Mouse (Mus musculus): Measurements from ENCODE around the gene Rfx5. TPM values are rescaled to one million over a fixed set of nuclear protein-coding genes. Genes with fewer than 3 reads are reported as not detected.

Rfx5 gene
- polyA plus RNA-seq, 1 experiment from 2014 or later: 5.7 TPM

DNA sequence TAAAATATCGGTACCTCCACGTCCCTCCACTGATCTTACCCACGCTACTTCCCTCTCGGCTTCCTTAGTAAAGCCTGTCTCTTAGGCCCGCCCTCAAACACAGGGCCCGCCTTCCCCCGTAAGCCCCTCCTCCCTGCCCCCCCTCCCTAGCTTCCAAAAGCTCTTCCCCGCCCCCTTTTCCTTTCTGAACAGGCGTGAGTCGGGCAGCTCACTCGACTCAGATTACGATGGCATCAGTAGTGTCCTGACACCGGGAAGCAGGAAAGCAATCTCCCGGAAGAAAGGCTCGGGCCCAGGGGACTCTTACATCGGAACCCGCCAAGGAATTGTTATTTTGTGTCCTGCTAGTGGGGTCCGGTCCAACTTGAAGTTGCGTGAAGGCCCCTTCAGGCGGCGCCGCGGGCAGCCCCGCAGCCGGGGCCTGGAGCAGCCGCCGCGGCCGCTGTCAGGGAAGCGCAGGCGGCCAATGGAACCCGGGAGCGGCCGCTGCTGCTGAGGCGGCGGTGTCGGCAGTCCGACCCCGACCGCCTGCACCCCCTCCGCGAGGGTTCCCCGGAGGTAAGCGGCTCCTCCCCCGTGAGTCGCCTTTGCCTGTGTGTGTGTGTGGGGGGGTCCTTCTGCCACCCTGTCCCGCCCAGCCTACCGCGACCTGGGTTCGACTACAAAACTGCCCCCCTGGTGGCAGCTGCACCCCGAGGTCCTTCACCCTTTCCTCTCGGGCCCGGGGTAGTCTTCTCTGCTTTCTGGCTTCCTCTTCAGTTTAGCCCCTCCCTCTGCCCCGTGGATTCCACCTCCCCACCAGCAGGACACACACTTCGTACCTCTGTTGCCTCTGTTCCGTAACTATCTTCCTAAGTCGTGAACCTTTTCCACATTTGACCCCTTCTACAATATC lies 20.9 kb downstream of the Rfx5 start, which contains the start of gene Pi4kb:
Pi4kb (plus strand) TSS at position 204 of the 895 bp plus-strand sequence.
- 0% methylated on average over 57 of the region's 57 CpGs for WGBS
- no peaks in the 10 kb centered on the region for H3K27me3 ChIP-seq (ENCODE audit: insufficient read depth, poor library complexity, severe bottlenecking)

GRCm38 (mm10) chr3:94984312-94984711 lies 30.4 kb downstream of the Rfx5 start:
- H3K9me3 ChIP-seq: no peaks in the 10 kb centered on the region
- no peaks in the 10 kb centered on the region for H3K27me3 ChIP-seq (ENCODE audit: insufficient read depth, poor library complexity, severe bottlenecking)
- H3K36me3 ChIP-seq: peaks cover 69% of the 10 kb centered on the region
- WGBS: 92% methylated on average over 11 of the region's 11 CpGs
- peaks cover 4% of the 10 kb centered on the region; the same call in 1 of the 2 replicates for H3K4me1 ChIP-seq (replicated peaks)
- no peak overlapping the region for H3K4me3 ChIP-seq
- DNase-seq (ENCODE audit: low spot score): no peak
- H3K27ac ChIP-seq: no peak overlapping the region

More for the DNA sequence above, 20.9 kb downstream of the Rfx5 start, which contains the start of gene Pi4kb:
- Histone ChIP-seq H3K4me1 (replicated peaks) (peaks cover 19% of the 10 kb centered on the region), H3K9me3 (no peaks in the 10 kb centered on the region), H3K4me3 (peak within 1 kb of the TSS; percentile 67), H3K36me3 (peaks cover 16% of the 10 kb centered on the region), H3K27ac (peak within 1 kb of the TSS; percentile 94)
- peak; percentile 93 for DNase-seq (ENCODE audit: low spot score)

GRCm38 (mm10) chr3:94985513-94985912 lies 31.6 kb downstream of the Rfx5 start:
- no peaks in the 10 kb centered on the region for H3K27me3 ChIP-seq (ENCODE audit: insufficient read depth, poor library complexity, severe bottlenecking)
- H3K9me3 ChIP-seq: no peaks in the 10 kb centered on the region
- peaks cover 72% of the 10 kb centered on the region for H3K36me3 ChIP-seq
- WGBS: 97% methylated on average over 2 of the region's 2 CpGs
- no peak overlapping the region for H3K4me3 ChIP-seq
- H3K4me1 ChIP-seq (replicated peaks): peaks cover 5% of the 10 kb centered on the region; the same call in 1 of the 2 replicates
- no peak overlapping the region for H3K27ac ChIP-seq
- DNase-seq (ENCODE audit: low spot score): no peak

DNA sequence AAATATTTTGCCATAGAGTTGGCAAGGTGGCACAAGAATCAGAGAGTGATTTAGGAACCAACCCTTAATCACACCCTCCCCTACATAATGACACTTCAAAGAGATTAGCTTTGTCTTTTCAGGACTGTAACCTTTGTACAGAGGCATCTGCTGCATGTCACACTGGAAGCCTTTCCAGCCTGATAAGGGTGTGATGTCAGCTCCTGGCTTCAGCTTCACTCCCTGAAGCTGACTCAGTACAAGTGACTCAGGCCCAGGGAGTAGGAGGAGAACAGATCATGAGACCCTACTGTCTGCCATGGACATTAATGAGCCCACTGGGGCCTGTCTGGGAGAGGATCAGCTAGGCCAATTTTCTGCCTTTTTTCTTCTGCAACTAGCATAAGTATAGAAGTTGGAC lies 33.7 kb downstream of the Rfx5 start:
- Histone ChIP-seq H3K27me3 (ENCODE audit: insufficient read depth, poor library complexity, severe bottlenecking) (no peaks in the 10 kb centered on the region), H3K36me3 (peaks cover 70% of the 10 kb centered on the region)
- DNase-seq (ENCODE audit: low spot score): no peak

DNA sequence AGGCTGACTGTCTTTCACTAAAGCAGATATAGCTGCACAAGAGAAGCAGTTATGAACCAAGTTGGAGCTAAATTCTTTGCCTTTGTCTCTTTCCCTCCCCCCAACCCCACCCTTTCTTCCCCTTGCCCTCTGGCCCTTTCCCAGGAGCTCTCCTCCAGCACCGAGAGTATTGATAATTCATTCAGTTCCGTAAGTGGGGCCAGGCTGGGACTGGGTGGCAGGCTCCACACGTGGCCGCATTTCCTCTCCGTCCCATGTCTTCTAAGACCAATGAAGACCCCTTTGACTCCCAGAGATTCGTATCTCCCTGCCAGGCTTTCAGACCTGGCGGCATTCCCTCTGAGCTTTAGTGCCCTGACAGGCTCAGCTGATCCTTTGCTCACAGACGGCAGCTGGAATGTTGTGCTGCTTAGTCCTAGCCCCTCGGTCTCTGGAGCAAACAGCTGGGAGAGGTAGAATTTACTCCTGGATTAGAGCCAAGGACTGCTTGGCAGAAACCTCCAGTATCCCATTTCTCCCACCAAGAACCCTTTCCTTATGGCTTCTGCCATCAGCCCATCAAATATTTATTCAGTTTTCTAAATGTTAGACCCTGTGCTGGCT lies 35.4 kb downstream of the Rfx5 start:
- no peaks in the 10 kb centered on the region for H3K9me3 ChIP-seq
- peaks cover 5% of the 10 kb centered on the region; the same call in 1 of the 2 replicates for H3K4me1 ChIP-seq (replicated peaks)
- H3K4me3 ChIP-seq: no peak overlapping the region
- no peaks in the 10 kb centered on the region for H3K27me3 ChIP-seq (ENCODE audit: insufficient read depth, poor library complexity, severe bottlenecking)
- no peak overlapping the region for H3K27ac ChIP-seq
- WGBS: 60% methylated on average over 9 of the region's 9 CpGs
- no peak for DNase-seq (ENCODE audit: low spot score)
- H3K36me3 ChIP-seq: peaks cover 77% of the 10 kb centered on the region

More for the DNA sequence above, 33.7 kb downstream of the Rfx5 start:
- Histone ChIP-seq H3K4me1 (replicated peaks) (peaks cover 5% of the 10 kb centered on the region; the same call in 1 of the 2 replicates), H3K27ac (no peak overlapping the region), H3K4me3 (no peak overlapping the region), H3K9me3 (no peaks in the 10 kb centered on the region)

GRCm38 (mm10) chr3:94996946-94997345 lies 43.1 kb downstream of the Rfx5 start:
- Histone ChIP-seq H3K27me3 (ENCODE audit: insufficient read depth, poor library complexity, severe bottlenecking) (no peaks in the 10 kb centered on the region), H3K4me3 (no peak overlapping the region), H3K27ac (no peak overlapping the region), H3K36me3 (peaks cover 100% of the 10 kb centered on the region), H3K9me3 (no peaks in the 10 kb centered on the region), H3K4me1 (replicated peaks) (no peaks in the 10 kb centered on the region)
- 37% methylated on average over 2 of the region's 2 CpGs for WGBS
- peak; percentile 70 for DNase-seq (ENCODE audit: low spot score)

DNA sequence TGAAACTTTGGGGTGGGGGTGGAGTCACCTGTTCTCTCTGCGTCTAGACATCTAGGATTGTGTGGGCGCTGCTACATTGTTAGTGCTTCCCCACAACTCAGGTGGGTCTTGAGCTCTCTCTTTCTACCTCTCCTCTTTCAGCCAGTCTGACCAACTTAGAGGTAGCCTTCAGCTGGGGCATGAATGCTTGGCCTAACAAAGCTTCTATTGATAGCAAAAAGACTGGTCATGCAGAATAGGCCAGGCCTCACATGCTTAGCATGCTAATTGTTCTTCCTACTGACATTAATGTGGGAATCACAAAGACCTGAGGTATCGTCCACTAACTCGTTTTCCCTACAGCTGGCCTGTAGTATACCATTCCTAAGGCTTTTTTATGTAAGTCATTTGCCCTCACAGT lies 48.7 kb downstream of the Rfx5 start:
- peaks cover 99% of the 10 kb centered on the region for H3K36me3 ChIP-seq
- H3K4me1 ChIP-seq (replicated peaks): peaks cover 17% of the 10 kb centered on the region
- 79% methylated on average over 4 of the region's 4 CpGs for WGBS
- peak overlapping the region; percentile 53; the same call in 1 of the 2 replicates for H3K27ac ChIP-seq
- H3K27me3 ChIP-seq (ENCODE audit: insufficient read depth, poor library complexity, severe bottlenecking): no peaks in the 10 kb centered on the region
- DNase-seq (ENCODE audit: low spot score): no peak
- H3K4me3 ChIP-seq: no peak overlapping the region
- no peaks in the 10 kb centered on the region for H3K9me3 ChIP-seq

- no peak for DNase-seq (ENCODE audit: low spot score)
- H3K36me3 ChIP-seq: peaks cover 99% of the 10 kb centered on the region
Observed at GRCm38 (mm10) chr3:95003273-95003672, 49.4 kb downstream of the Rfx5 start.

GRCm38 (mm10) chr3:95005651-95006050 lies 51.8 kb downstream of the Rfx5 start:
- DNase-seq (ENCODE audit: low spot score): no peak
- peaks cover 33% of the 10 kb centered on the region for H3K4me1 ChIP-seq (replicated peaks)
- no peak overlapping the region for H3K4me3 ChIP-seq
- H3K9me3 ChIP-seq: no peaks in the 10 kb centered on the region
- H3K36me3 ChIP-seq: peaks cover 99% of the 10 kb centered on the region
- no peak overlapping the region for H3K27ac ChIP-seq
- no peaks in the 10 kb centered on the region for H3K27me3 ChIP-seq (ENCODE audit: insufficient read depth, poor library complexity, severe bottlenecking)
- WGBS: 90% methylated on average over 3 of the region's 3 CpGs

More at GRCm38 (mm10) chr3:95003273-95003672, 49.4 kb downstream of the Rfx5 start:
- no peaks in the 10 kb centered on the region for H3K9me3 ChIP-seq
- peak overlapping the region; percentile 53; the same call in 1 of the 2 replicates for H3K27ac ChIP-seq
- H3K4me1 ChIP-seq (replicated peaks): peaks cover 23% of the 10 kb centered on the region
- no peaks in the 10 kb centered on the region for H3K27me3 ChIP-seq (ENCODE audit: insufficient read depth, poor library complexity, severe bottlenecking)
- H3K4me3 ChIP-seq: no peak overlapping the region

DNA sequence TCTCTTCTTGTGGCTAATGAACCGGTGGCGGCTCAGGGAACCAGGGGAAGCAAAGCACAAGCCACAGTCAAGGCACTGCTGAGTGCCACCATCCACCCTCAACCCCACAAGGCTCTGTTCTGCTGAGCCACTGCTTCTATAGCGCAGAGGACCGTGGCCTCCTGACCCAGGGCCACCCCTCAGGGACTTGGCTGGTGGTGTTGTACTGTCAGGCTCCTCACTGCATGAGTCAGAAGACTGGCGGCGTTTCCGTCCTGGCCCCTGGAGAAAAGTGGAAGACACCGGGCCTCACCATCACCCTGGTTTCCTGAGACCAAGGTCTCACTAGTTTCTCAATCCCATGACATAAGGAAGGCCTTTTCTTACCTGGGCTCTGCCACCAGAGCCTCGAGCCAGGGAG lies 53.8 kb downstream of the Rfx5 start:
- 81% methylated on average over 9 of the region's 9 CpGs for whole genome bisulfite sequencing
- H3K36me3 ChIP-seq: peaks cover 99% of the 10 kb centered on the region
- no peak for DNase-seq (ENCODE audit: low spot score)
- H3K27ac ChIP-seq: no peak overlapping the region
- peaks cover 35% of the 10 kb centered on the region for H3K4me1 ChIP-seq (replicated peaks)
- no peaks in the 10 kb centered on the region for H3K27me3 ChIP-seq (ENCODE audit: insufficient read depth, poor library complexity, severe bottlenecking)
- H3K4me3 ChIP-seq: no peak overlapping the region
- H3K9me3 ChIP-seq: no peaks in the 10 kb centered on the region

GRCm38 (mm10) chr3:95010396-95010795 lies 56.5 kb downstream of the Rfx5 start:
- 87% methylated on average over 7 of the region's 7 CpGs for WGBS
- no peak overlapping the region for H3K27ac ChIP-seq
- peaks cover 81% of the 10 kb centered on the region for H3K36me3 ChIP-seq
- no peaks in the 10 kb centered on the region for H3K9me3 ChIP-seq
- H3K4me1 ChIP-seq (replicated peaks): peaks cover 54% of the 10 kb centered on the region
- H3K27me3 ChIP-seq (ENCODE audit: insufficient read depth, poor library complexity, severe bottlenecking): no peaks in the 10 kb centered on the region
- DNase-seq (ENCODE audit: low spot score): no peak
- H3K4me3 ChIP-seq: no peak overlapping the region

All from hindbrain, embryonic 10.5 days (tissue).